Mouse (Mus musculus) fat pad, adult 2 months (tissue): ENCODE results near the gene Cadm4.
"Not testable (repeated sequence)": the region's sequence is repeated elsewhere in the genome, so short reads cannot be mapped to it uniquely, and the experiment has no call there.

Experiments
- DNase-seq: peaks from one replicate; pipeline ENCODE4 v3.0.0-alpha.2; 2011; ENCODE audit warnings: low read depth, low spot score; ENCODE audit errors: extremely low read depth

The Cadm4 gene

GRCm38 (mm10) chr7:24499856-24500577 is 18.2 kb downstream of the Cadm4 start:
- no peak for DNase-seq

GRCm38 (mm10) chr7:24500929-24501328 is 19.1 kb downstream of the Cadm4 start:
- DNase-seq = no peak

- DNase-seq = no peak
Measured at GRCm38 (mm10) chr7:24501492-24501891, 19.7 kb downstream of the Cadm4 start.

- no peak for DNase-seq
Measured at GRCm38 (mm10) chr7:24504004-24504403, 22.2 kb downstream of the Cadm4 start.

- no peak for DNase-seq
Measured at GRCm38 (mm10) chr7:24504868-24505267, 23.0 kb downstream of the Cadm4 start.

GRCm38 (mm10) chr7:24505447-24506064 is 23.7 kb downstream of the Cadm4 start:
- DNase-seq = no peak

- no peak for DNase-seq
Measured at GRCm38 (mm10) chr7:24506065-24506459, 24.2 kb downstream of the Cadm4 start.

GRCm38 (mm10) chr7:24506476-24506837 is 24.6 kb downstream of the Cadm4 start:
- peak; percentile 78 for DNase-seq

- DNase-seq = no peak
Measured at GRCm38 (mm10) chr7:24506838-24507725, 25.3 kb downstream of the Cadm4 start, which contains the start of gene Zfp428. Gene Zfp428 (plus strand): TSS chr7:24507006.

GRCm38 (mm10) chr7:24507726-24508114 is 25.9 kb downstream of the Cadm4 start:
- no peak for DNase-seq

GRCm38 (mm10) chr7:24512355-24512754 is 30.5 kb downstream of the Cadm4 start, which contains the start of gene AC161166.1:
Gene AC161166.1 (minus strand): TSS chr7:24512455.
- DNase-seq = no peak

GRCm38 (mm10) chr7:24516319-24516718 is 34.5 kb downstream of the Cadm4 start:
- DNase-seq = not testable (repeated sequence)

- DNase-seq = no peak
Measured at GRCm38 (mm10) chr7:24517077-24517476, 35.3 kb downstream of the Cadm4 start.

GRCm38 (mm10) chr7:24517654-24518053 is 35.8 kb downstream of the Cadm4 start:
- no peak for DNase-seq

GRCm38 (mm10) chr7:24519130-24519529 is 37.3 kb downstream of the Cadm4 start:
- DNase-seq = no peak

GRCm38 (mm10) chr7:24520054-24520453 is 38.2 kb downstream of the Cadm4 start:
- not testable (repeated sequence) for DNase-seq

- no peak for DNase-seq
Measured at GRCm38 (mm10) chr7:24522805-24523204, 41.0 kb downstream of the Cadm4 start.

- DNase-seq = no peak
Measured at GRCm38 (mm10) chr7:24523723-24524122, 41.9 kb downstream of the Cadm4 start.

GRCm38 (mm10) chr7:24524978-24525377 is 43.2 kb downstream of the Cadm4 start:
- DNase-seq = no peak

GRCm38 (mm10) chr7:24525686-24526420 is 44.0 kb downstream of the Cadm4 start:
- DNase-seq = no peak

- DNase-seq = no peak
Measured at GRCm38 (mm10) chr7:24528861-24529260, 47.0 kb downstream of the Cadm4 start.
